Mouse (Mus musculus): ENCODE measurements around the gene Ndufa7.

DNA sequence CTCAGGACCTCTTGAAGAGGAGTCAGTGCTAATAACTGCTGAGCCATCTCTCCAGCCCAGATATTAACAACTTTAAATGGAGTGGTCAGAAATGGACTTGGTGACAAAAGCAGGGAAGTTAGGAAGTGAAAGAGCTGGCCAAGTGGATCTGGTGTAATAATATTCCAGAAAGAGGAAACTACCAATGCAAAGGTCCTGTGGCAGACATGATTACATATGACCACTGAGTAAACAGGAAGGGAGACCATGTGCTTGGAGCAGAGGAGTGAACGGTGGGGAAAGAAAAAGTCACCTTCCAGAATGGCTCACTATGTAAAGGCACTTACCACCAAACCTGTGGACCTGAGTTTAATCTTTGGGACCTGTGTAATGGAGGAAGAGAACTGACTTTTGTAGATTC lies 25.1 kb upstream of the Ndufa7 start:
- TF ChIP-seq CTCF (IDR thresholded peaks at IDR 0.05; ENCODE audit: low read depth), result no peak
- TF ChIP-seq EP300 (optimal IDR thresholded peaks at IDR 0.05), result no peak
